Mouse (Mus musculus): Measurements from ENCODE around the gene Pcyox1.

DNA sequence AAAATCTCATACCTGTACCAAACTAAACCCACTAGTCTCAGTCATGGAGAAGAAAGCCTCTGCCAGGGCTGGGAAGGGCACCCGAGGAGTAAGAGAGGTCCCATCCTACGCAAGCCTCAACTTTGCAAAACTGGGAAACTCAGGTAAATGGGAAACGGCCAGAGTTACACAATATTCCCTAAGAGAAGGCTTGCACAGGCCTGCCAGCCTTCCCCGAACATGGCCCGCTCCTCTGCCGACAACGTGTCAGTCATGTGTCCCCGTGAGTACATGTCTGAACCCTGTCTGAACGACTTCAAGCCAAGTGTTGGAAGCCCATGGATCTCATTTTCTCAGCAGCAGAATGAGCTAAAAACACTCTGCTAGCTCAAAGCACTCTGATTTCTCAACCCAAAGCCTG is 1.9 kb downstream of the Pcyox1 start:
- TF ChIP-seq POLR2A (IDR thresholded peaks at IDR 0.05; ENCODE audit: control insufficient read depth, low read depth, low read length) (no peak), CTCF (IDR thresholded peaks at IDR 0.05; ENCODE audit: control insufficient read depth, insufficient read depth, insufficient replicate concordance, low read depth, low read length) (no peak)
